Mouse (Mus musculus) heart, adult 2 months (tissue): ENCODE measurements around the gene Gpr82.

Experiments
- CTCF ChIP-seq: fragments of 200-600 bp; IDR thresholded peaks from 2 replicates; pipeline ENCODE4 v1.8.1; 2022; ENCODE audit warnings: antibody characterized with exemption, mild to moderate bottlenecking, moderate library complexity
- POLR2A ChIP-seq: fragments of 200-500 bp; IDR thresholded peaks from 2 replicates; pipeline ENCODE4 v1.6.1; 2011; ENCODE audit warnings: mild to moderate bottlenecking, low read depth, low read length, control low read depth; ENCODE audit not compliant: insufficient read depth

GRCm38 (mm10) chrX:13659201-13659890 is 1.8 kb upstream of the Gpr82 start:
- TF ChIP-seq POLR2A (no peak), CTCF (no peak)
